Mouse (Mus musculus) embryonic facial prominence, embryonic 12.5 days (tissue): ENCODE results near the gene A1bg. TPM values are rescaled to one million over a fixed set of nuclear protein-coding genes. Genes with fewer than 3 reads are reported as not detected.

Experiments used
- ATAC-seq: fragments of 200-750 bp; cut with Nextera tagmentation; 2 replicates; pipeline ENCODE4 v1.8.0; 2017; ENCODE audit not compliant: insufficient number of reproducible peaks, insufficient read depth, low FRiP score, low TSS enrichment
- H3K27ac ChIP-seq: fragments of 300-500 bp; sonication (generic); 2 replicates; pipeline ENCODE4 v1.5.1; 2016; ENCODE audit warnings: mild to moderate bottlenecking
- H3K27me3 ChIP-seq: fragments of 300-500 bp; sonication (generic); 2 replicates; pipeline ENCODE4 v1.6.1; 2016; ENCODE audit warnings: mild to moderate bottlenecking, moderate library complexity
- H3K36me3 ChIP-seq: fragments of 300-500 bp; sonication (generic); 2 replicates; pipeline ENCODE4 v1.6.1; 2016; ENCODE audit warnings: mild to moderate bottlenecking
- H3K4me1 ChIP-seq: fragments of 300-500 bp; sonication (generic); 2 replicates; pipeline ENCODE4 v1.6.1; 2016
- H3K4me2 ChIP-seq: fragments of 300-500 bp; sonication (generic); replicated peaks from 2 replicates; pipeline ENCODE4 v1.6.1; 2016; ENCODE audit warnings: mild to moderate bottlenecking, moderate library complexity
- H3K4me3 ChIP-seq: fragments of 300-500 bp; sonication (generic); 2 replicates; pipeline ENCODE4 v1.5.1; 2016; ENCODE audit warnings: mild to moderate bottlenecking
- H3K9ac ChIP-seq: fragments of 300-500 bp; sonication (generic); 2 replicates; pipeline ENCODE4 v1.6.1; 2016; ENCODE audit warnings: mild to moderate bottlenecking, moderate library complexity
- H3K9me3 ChIP-seq: fragments of 300-500 bp; sonication (generic); 2 replicates; pipeline ENCODE4 v1.6.1; 2016; ENCODE audit warnings: mild to moderate bottlenecking, moderate library complexity
- WGBS: fragments of 180-500 bp; shearing (Covaris S2); methylation state at CpG from one replicate; pipeline ENCODE4 v1.1.7; 2016; 5-methylcytosine and 5-hydroxymethylcytosine counted together
- polyA plus RNA-seq: library from polyadenylated mRNA; unstranded; fragments of >200 nt; fragmentation: Nextera tagmentation; extraction: Ambion mirVana; gene quantifications from 2 replicates; pipeline ENCODE4 v1.2.1, GENCODE M21; 2016

The A1bg gene
- polyA plus RNA-seq, 1 experiment from 2014 or later: not detected

GRCm38 (mm10) chr15:60855112-60855511 lies 67.7 kb downstream of the A1bg start:
- Histone ChIP-seq H3K27ac (no peak overlapping the region), H3K9me3 (0 out of 2 replicates have a peak, but pooled peaks cover 3% of the 10 kb centered on the region), H3K9ac (no peak overlapping the region), H3K27me3 (no peaks in the 10 kb centered on the region), H3K36me3 (no peaks in the 10 kb centered on the region), H3K4me2 (no peak overlapping the region), H3K4me3 (no peak overlapping the region), H3K4me1 (peaks cover 7% of the 10 kb centered on the region; the same call in 1 of the 2 replicates)
- no peak for ATAC-seq
- 85% methylated on average over 1 of the region's 1 CpGs for WGBS

DNA sequence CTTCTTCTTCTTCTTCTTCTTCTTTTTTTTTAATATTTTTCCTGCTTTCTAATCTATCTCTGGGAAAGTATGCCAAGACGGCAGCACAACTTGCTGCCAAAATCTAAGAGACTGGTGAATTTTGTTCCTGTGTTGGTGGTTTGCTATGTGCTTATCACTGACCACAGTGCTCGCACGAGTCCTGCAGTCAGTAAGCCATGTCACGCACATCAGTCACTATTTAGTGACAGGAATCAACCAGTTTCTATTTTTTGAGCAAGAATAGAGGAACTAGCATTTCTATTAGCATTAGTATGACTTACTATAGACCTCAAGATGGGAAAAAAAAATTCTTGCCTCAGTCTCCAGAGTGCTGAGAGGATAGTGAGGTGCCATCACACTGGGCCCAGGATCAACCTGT lies 68.7 kb downstream of the A1bg start:
- Histone ChIP-seq H3K4me3 (no peak overlapping the region), H3K27ac (no peak overlapping the region), H3K9ac (no peak overlapping the region), H3K27me3 (no peaks in the 10 kb centered on the region), H3K36me3 (no peaks in the 10 kb centered on the region), H3K9me3 (0 out of 2 replicates have a peak, but pooled peaks cover 3% of the 10 kb centered on the region), H3K4me2 (no peak overlapping the region), H3K4me1 (peaks cover 10% of the 10 kb centered on the region; the same call in 1 of the 2 replicates)
- ATAC-seq: no peak
- 81% methylated on average over 4 of the region's 4 CpGs for WGBS

DNA sequence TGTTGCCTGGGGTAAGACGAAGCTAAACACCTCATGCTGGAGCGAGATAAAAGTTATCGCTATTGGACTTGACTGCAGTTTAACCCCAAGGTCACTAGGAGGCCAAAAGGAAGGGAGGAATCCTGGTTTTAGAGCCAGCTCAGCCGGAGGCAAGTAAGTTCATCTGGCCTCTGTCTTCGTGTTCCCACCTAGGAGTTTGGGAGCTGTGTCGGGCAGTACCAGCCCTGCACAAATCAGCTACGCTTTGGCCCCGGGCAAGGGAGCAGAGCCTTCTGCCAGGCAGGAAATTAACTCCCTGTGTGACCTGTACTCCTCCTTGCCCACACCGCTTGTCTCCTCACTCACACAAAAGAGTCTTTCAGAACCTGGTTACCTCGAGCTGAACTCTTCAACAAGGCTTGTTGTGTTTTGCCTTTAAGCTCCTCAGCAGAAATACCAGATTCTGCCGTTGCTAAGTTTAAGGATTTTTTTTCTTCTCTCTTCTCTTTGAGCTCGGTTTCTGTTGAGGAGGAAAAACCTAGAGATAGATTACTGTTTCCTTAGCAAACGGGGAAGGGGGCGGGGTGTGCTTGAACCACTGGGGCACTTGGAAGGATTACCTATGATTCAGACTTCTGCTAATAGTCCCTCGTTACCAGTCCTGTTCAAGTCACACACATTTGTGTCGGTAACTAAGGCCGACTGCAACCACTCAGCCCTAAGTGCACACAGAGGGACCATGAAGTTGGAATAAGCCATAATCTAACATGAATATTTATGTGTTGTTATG lies 69.4 kb downstream of the A1bg start, which contains the start of gene Fam84b:
Gene Fam84b, minus strand, starts transcription at position 548 of the 769 bp plus-strand sequence.
- ATAC-seq: peak; percentile 76; the same call in 1 of the 2 replicates
- peak within 1 kb of the TSS; percentile 50 for H3K27ac ChIP-seq

DNA sequence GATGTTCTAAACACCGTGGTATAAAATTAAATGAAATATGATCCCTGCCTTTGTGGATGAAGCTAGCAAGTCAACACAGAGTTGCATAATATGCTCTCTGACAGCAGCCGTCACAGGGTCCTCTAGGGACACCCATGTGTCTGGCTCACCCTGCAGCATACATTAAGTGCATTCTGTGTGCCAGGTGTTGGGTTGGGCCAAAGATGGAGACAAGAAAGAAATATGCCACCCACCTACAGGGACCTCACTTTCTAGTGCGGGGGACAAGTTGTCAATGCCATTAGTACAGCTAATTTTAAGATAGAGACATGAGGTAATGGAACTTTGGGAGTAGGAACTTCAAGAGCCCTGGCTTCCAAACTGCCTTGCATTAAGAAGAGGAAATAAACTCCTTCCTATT lies 74.2 kb downstream of the A1bg start:
- no peak overlapping the region for H3K4me2 ChIP-seq
- no peak overlapping the region for H3K4me3 ChIP-seq
- ATAC-seq: no peak
- H3K9ac ChIP-seq: no peak overlapping the region
- H3K9me3 ChIP-seq: no peaks in the 10 kb centered on the region
- H3K27ac ChIP-seq: no peak overlapping the region
- no peaks in the 10 kb centered on the region for H3K27me3 ChIP-seq
- H3K36me3 ChIP-seq: no peaks in the 10 kb centered on the region
- WGBS: 37% methylated on average over 3 of the region's 3 CpGs
- peaks cover 14% of the 10 kb centered on the region; the same call in 1 of the 2 replicates for H3K4me1 ChIP-seq

More for the DNA sequence above, 69.4 kb downstream of the A1bg start, which contains the start of gene Fam84b:
- Histone ChIP-seq H3K4me1 (peaks cover 13% of the 10 kb centered on the region; the same call in 1 of the 2 replicates), H3K4me2 (0 out of 2 replicates have a peak within 1 kb of the TSS, but pooled peaks have one; percentile 13), H3K4me3 (no peak within 1 kb of the TSS), H3K27me3 (no peaks in the 10 kb centered on the region), H3K36me3 (no peaks in the 10 kb centered on the region), H3K9me3 (0 out of 2 replicates have a peak, but pooled peaks cover 3% of the 10 kb centered on the region), H3K9ac (no peak within 1 kb of the TSS)
- 11% methylated on average over 17 of the region's 17 CpGs for WGBS

Other genes with a start within 250 kb of the A1bg start
- gene Fam84b, start 69.2 kb downstream of the A1bg start, polyA plus RNA-seq: 9.9 and 11.6 TPM in 2 replicates